Mouse (Mus musculus) left cerebral cortex, postnatal 10 days (tissue): ENCODE results near the gene Hbb-bt. TPM values are rescaled to one million over a fixed set of nuclear protein-coding genes. Genes with fewer than 3 reads are reported as not detected.
"Not testable (repeated sequence)": the region's sequence is repeated elsewhere in the genome, so short reads cannot be mapped to it uniquely, and the experiment has no call there.

Source experiments
- DNase-seq, 2 experiments: peaks; one replicate each; pipeline ENCODE4 v3.0.0; 2021 to 2022; ENCODE audit warnings: low spot score in 2 of 2, mixed read lengths in 1 of 2; ENCODE audit errors: extremely low spot score in 1 of 2
- intact Hi-C: fragments of 180-260 bp; cut with DNase I; formaldehyde crosslinking; loops from one replicate; pipeline ENCODE4 v1.15.1; 2025
- total RNA-seq, 2 experiments: library from RNA; stranded (reverse); gene quantifications; 2 replicates each; pipeline ENCODE4 v1.2.3; 2021

The Hbb-bt gene
- total RNA-seq, 2 experiments from 2014 or later, result 58.1 to 118 TPM

- intact Hi-C loops, result no loop called here
- DNase-seq, result no peak
Measured at GRCm38 (mm10) chr7:103810296-103810695, 3.5 kb downstream of the Hbb-bt start.

GRCm38 (mm10) chr7:103809801-103810155, 4.0 kb downstream of the Hbb-bt start:
- intact Hi-C loops, result no loop called here
- DNase-seq, result no peak

DNA sequence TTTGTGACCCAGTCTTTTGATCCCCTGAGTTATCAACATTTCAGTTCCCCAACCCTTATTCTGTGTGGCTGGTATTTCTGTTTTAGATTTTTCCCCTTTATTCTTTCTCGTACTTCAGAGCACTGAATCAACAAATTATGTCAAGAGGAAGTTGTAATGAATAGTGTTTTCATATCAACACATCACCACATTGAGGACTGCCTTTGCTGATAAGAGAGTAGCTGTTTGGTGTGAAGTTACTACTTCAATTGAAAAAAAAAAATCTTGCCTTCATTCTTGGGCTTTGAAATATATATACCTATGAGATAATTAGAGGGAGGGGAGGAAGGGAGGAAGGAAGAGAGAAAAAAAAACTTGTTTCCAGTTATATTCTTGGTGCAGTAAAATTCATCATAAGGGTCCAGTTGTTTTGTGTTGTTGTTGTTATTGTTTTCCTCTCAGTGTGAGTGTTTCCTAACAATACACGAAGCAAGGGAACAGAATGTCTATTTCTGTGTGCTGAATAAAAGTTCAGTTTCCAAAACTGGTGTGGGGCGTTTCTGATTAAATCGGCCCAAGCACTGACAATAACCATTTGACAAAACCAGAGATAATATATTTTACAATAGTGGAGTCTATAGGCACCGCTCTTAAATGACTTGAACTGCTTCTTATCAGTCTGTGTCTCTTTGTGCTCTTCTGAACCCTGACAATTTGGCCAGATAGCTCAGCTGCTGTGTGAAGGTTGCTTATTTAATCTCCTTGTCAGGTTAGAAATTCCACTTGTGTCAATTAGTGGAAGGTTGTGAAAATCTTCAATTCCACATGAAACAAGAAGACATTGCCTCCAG, 4.6 kb downstream of the Hbb-bt start:
- intact Hi-C loops, result no loop called here

DNA sequence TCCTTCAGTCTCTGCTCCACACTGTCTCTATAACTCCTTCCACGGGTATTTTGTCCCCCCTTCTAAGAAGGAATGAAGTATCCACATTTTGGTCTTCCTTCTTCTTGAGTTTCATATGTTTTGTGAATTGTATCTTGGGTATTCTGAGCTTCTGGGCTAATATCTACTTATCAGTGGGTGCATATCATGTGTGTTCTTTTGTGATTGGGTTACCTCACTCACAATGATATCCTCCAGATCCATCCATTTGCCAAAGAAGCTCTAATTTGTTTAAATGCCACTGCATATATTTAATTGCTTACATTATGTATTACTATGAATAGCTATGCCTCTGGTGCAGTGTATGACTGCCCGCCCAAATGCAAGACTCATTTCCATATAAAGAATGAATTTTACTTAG, 5.7 kb downstream of the Hbb-bt start:
- intact Hi-C loops, DNase-seq: not testable (repeated sequence)

More for the DNA sequence above, 4.6 kb downstream of the Hbb-bt start:
- no peak for DNase-seq

DNA sequence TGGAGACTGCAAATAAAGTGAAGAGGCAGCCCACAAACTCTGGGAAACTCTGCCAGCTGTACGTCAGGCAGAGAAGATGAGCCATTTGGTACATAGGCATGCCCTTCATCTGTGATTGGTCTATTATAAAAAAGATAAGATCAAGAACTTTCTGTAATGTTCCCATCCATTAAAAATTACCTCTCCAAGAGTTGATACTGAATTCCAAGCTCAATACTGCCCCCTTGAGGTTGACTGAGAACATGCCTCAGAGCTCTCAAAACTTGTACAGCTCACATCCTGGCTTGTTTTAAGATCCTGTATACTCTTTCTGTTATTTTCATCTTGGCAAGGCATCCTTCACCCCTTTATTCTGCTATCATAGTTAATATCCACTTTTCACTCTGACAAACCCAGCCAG, 6.9 kb downstream of the Hbb-bt start:
- intact Hi-C loops, result no loop called here
- no peak for DNase-seq

DNA sequence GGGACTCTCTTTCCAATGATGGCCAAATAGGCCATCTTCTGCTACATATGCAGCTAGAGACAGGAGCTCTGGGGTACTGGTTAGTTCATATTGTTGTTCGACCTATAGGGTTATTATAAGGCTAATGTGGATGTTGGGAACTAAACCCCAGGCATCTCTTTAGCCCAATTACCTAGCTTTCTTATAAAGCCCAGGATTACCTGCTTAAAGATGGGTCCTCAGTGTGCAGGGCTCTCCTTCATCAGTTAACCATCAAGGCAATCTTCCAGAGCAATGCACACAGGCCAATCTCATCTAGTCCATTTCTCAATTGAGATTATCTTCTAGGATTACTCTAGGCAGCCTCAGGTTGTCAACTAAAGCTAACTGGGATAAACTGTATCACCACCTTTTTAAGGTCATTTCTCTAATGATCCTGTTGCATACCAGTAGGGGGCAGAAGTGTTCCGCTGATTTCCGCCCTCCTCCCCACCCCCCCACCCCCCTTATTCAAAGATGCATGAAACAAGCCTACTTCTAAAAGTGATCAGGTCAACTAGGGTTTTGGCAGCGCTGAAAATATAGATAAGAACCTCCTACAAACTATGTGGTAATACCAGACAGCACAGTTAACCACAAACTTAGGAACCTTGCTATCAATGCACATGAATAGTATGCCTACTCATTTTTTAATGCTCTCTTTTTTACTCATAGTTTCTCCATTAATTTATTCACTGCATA, 21.0 kb downstream of the Hbb-bt start:
- intact Hi-C loops, result no loop called here
- DNase-seq, result no peak

DNA sequence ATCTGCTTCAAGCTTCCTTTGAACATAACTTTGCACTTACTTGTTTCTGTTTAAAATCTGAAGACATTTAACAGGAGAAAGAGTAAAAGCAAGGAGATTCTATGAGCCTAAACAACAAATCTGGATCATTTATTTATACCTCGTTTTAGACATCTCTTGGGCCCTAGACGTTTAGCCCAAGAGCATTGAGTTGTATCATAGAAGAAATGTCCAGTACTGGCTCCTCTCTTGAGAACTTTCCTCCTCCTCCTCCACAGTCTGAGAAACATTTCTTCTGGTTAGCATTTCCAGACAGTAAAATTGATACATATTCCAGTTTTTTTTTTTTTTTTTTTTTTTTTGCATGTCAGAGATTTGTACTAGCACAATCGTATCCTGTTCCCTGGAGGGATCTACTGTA, 22.1 kb downstream of the Hbb-bt start, which contains the start of gene Olfr67:
Gene Olfr67, minus strand, starts transcription at position 101 of the 400 bp plus-strand sequence.
- DNase-seq, result no peak
- intact Hi-C loops, result no loop called here

DNA sequence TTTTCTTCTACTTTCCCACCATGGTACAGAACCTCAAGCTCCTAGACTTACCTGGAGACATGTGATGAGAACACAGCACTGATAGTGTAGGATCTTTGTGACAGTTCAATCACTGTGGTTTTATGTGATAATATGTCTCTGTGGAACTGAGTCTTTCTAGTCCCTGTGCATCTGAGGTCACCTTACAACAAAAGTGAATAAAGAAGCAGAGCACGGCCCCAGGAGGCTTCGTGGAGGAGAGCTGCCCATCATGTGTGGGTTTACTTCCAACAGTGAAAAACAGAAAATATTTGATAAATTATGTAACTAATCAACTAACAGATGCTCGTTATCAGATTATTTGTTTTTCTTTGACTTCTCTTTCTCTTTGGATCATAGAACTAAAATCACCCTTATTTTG, 34.2 kb downstream of the Hbb-bt start, which contains the start of gene Olfr68:
Gene Olfr68, minus strand, starts transcription at position 101 of the 400 bp plus-strand sequence.
- no peak for DNase-seq
- intact Hi-C loops, result no loop called here

DNA sequence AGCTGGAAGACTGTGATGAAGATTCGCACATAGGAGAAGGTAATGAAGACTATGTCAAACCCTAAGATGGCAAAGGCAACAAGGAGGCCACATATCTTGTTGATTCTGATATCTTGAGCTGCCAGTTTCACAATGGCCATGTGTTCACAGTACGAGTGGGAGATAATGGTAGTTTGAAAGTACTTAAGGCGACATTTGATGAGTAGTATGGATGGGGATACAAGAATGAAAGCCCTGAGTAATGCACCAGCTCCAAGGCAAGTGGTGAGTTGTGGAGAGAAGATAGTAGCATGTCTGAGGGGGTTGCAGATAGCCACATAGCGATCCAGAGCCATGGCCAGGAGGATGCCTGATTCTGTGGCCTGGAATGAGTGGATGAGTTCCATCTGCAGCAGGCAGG, 36.1 kb downstream of the Hbb-bt start:
- intact Hi-C loops, DNase-seq: not testable (repeated sequence)

- intact Hi-C loops, result no loop called here
- DNase-seq, result no peak
Measured at GRCm38 (mm10) chr7:103771494-103771893, 42.3 kb downstream of the Hbb-bt start, which contains the start of gene Olfr69. Gene Olfr69, minus strand, starts transcription at chr7:103771594.

DNA sequence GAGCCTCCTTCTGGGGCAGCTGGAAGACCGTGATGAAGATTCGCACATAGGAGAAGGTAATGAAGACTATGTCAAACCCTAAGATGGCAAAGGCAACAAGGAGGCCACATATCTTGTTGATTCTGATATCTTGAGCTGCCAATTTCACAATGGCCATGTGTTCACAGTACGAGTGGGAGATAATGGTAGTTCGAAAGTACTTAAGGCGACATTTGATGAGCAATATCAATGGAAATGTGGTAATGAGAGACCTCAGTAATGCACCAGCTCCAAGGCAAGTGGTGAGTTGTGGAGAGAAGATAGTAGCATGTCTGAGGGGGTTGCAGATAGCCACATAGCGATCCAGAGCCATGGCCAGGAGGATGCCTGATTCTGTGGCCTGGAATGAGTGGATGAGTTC, 46.1 kb downstream of the Hbb-bt start:
- intact Hi-C loops, DNase-seq: not testable (repeated sequence)

Other genes starting within 250 kb of the Hbb-bt start
- gene Olfr616, start 244.9 kb downstream of the Hbb-bt start, total RNA-seq, result not detected
- not detected for gene Olfr617, start 240.9 kb downstream of the Hbb-bt start, total RNA-seq
- gene Olfr618, start 223.9 kb downstream of the Hbb-bt start, total RNA-seq, result not detected
- not detected for gene Olfr619, start 213.4 kb downstream of the Hbb-bt start, total RNA-seq
- not detected for gene Olfr620, start 201.5 kb downstream of the Hbb-bt start, total RNA-seq
- not detected for gene Olfr622, start 171.3 kb downstream of the Hbb-bt start, total RNA-seq
- gene Olfr623, start 150.3 kb downstream of the Hbb-bt start, total RNA-seq, result not detected
- gene Olfr624, start 142.8 kb downstream of the Hbb-bt start, total RNA-seq, result not detected
- not detected for gene Olfr625-ps1, start 131.3 kb downstream of the Hbb-bt start, total RNA-seq
- gene Olfr243, start 99.3 kb downstream of the Hbb-bt start, total RNA-seq, result not detected
- gene Olfr628, start 83.6 kb downstream of the Hbb-bt start, total RNA-seq, result not detected
- gene Olfr629, start 69.1 kb downstream of the Hbb-bt start, total RNA-seq, result not detected
- not detected for gene Olfr630, start 56.7 kb downstream of the Hbb-bt start, total RNA-seq
- not detected for gene Olfr69, start 42.4 kb downstream of the Hbb-bt start, total RNA-seq
- gene Olfr68, start 34.3 kb downstream of the Hbb-bt start, total RNA-seq, result not detected
- gene Olfr67, start 22.2 kb downstream of the Hbb-bt start, total RNA-seq, result not detected
- 100 to 1,000 TPM; 487 to 924 TPM for gene Hbb-bs, start 14.1 kb upstream of the Hbb-bt start, total RNA-seq
- gene Hbb-bh2, start 26.5 kb upstream of the Hbb-bt start, total RNA-seq, result not detected
- not detected for gene Hbb-bh1, start 29.2 kb upstream of the Hbb-bt start, total RNA-seq
- gene Hbb-y, start 39.2 kb upstream of the Hbb-bt start, total RNA-seq, result not detected
- gene Olfr66, start 72.3 kb upstream of the Hbb-bt start, total RNA-seq, result not detected
- gene Olfr64, start 80.5 kb upstream of the Hbb-bt start, total RNA-seq, result not detected
- under 1 TPM in 1 of 2 experiments, not detected in 1; 0.19 TPM for gene Olfr65, start 89.5 kb upstream of the Hbb-bt start, total RNA-seq
- not detected for gene Olfr631, start 114.8 kb upstream of the Hbb-bt start, total RNA-seq
- gene Olfr632, start 120.4 kb upstream of the Hbb-bt start, total RNA-seq, result under 1 TPM in 1 of 2 experiments, not detected in 1; 0.26 TPM
- not detected for gene Olfr633, start 130.4 kb upstream of the Hbb-bt start, total RNA-seq
- gene Olfr635, start 157.2 kb upstream of the Hbb-bt start, total RNA-seq, result under 1 TPM; 0.04 to 0.06 TPM
- not detected for gene Olfr638, start 184.8 kb upstream of the Hbb-bt start, total RNA-seq
- under 1 TPM; 0.11 to 0.20 TPM for gene Olfr639, start 203.3 kb upstream of the Hbb-bt start, total RNA-seq
- gene Olfr640, start 211.6 kb upstream of the Hbb-bt start, total RNA-seq, result not detected
- not detected for gene Olfr641, start 221.4 kb upstream of the Hbb-bt start, total RNA-seq
- gene Olfr642, start 238.7 kb upstream of the Hbb-bt start, total RNA-seq, result not detected
- gene 4930516K23Rik, start 247.4 kb upstream of the Hbb-bt start, total RNA-seq, result not detected